Mouse (Mus musculus): ENCODE results near the gene Myh6. TPM values are rescaled to one million over a fixed set of nuclear protein-coding genes. Genes with fewer than 3 reads are reported as not detected.

The Myh6 gene
- total RNA-seq, 2 experiments from 2014 or later = 121 to 213 TPM

DNA sequence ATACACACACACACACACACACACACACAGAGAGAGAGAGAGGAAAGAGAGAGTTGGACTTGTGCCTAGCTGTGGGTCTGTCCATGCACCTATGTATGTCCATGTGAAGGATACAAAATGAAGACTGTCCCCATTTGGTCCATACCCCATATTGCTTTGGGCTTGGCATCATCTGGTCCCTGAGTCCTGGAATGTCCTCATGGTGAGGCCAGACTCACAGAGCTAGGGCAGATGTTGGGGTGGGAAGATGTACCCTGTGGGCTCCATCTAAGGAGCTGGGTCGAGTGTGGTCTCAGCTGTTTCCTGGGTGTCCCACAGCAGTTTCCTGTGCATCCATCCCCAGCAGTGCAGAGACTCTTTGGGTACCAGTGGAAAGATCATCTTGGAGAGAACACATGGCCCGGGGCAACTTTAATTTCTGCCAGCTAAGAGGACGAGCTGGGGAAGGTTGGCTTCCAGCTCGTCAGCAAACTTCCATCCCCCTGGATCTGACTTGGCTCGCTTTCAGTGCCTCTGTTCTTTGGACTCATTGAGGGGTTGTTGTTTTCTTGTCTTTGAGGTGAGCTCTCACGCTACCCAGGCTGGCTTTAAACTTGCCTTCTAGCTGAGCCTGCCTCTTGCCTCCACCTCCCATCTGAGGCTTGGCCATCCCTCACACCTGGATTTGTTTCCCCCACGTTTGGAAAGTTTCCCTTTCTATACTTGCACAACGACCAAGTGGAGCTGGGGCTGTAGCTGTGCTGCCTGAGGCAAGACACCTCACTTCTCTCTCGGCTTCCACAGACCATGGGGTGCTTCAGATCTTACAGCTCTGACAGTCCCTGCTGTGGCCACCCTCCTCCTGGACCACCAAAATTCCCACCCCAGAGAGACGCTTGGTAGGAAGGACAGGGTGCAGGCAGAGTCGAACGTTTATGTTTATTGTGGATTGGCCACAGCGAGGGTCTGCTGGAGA is 25.4 kb downstream of the Myh6 start:
- intact Hi-C loops (cut with DNase I; ENCODE audit: low total_unique reads) = no loop called here
- no peak for DNase-seq

DNA sequence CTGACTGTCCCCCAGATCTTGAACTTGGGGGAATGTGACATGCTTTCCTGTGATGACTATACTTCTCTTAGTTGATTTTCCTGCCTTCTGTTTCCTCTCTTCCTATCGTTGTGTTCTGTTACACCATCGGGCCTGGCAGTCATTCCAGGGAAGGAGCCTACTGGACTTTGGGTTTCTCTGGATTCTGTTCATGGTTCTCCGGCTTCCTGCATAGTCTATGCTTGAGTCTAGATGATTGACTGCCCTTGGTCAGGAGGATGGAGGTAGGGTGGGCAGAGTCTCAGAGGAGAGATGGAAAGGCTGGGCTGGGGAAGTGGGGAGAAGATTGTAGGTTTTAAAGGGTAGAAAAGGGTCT is 26.6 kb downstream of the Myh6 start:
- no peak for DNase-seq
- intact Hi-C loops (cut with DNase I; ENCODE audit: low total_unique reads) = no loop called here

DNA sequence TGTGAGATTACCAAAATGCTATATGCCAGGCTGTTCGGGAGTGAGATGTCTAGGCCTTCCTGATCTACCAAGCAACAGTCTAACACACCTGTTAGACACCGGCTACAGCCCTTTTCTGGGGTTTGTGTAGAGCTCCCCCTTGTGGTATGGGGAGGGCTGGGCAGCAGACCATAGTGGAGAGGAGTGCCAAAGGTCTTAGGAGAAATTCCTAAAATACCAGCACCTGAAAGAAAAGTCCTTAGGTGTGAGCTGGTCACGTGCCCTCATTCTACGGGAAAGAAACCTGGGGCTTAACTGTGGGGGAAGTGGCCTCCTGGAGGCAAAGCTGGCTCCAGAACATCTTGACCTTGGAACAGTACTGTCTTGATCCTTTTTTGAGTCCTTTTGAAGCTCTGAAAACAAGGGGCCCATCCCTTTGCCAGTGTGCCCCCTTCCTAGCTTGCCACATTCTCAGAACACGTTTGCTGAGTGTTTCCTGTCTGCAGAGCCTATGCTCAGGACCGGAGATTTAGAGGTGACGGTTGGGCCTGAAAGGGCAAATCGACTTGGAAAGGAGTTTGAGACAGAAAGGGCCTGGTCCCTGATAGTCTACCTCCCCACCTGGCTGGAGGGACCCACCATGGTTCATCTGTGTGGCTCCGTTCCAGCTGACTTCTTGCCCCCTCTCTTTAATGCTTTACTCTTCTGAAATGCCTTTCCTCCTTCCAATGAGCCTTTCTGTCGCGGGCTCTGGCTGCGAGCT is 27.1 kb downstream of the Myh6 start:
- intact Hi-C loops (cut with DNase I; ENCODE audit: low total_unique reads) = loop anchor here (5.0 to 10.0 kb wide), 2 partner anchors 37 to 95 kb away; no protein-coding TSS in a partner anchor
- DNase-seq = peak; percentile 61

DNA sequence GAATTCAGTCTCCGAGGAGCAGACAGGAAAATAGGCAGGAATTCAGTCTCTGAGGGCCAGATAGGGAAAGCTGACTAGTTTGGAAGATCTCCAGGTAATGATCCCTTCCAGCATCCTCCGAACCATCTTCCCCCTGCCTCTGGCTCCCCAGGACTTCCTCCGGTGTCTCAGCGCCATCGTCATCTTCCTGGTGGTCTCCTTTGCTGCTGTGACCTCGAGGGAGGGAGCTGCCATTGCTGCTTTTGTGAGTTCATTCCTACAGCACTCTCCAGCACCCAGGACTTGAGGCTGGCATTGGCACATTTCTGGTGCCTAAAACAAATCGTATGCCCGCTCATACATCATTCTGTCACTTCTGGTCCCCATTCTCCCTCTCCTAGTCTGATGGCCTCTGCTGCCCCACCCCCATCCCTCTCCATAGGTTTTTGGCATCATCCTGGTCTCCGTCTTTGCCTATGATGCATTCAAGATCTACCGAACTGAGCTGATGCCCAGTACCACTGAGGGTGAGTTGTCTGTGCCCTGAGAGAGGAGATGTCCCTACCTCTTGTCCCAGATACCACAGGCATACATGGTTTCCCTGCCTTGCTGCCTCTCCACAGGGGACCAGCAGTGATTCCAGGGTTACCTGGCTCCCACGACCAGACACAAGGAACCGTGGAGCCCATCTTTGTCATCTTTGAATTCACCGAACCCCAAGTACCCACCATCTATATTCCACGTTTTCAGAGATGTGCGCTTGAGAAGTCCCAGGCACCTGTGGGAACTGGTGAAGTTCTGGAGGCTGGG is 28.1 kb downstream of the Myh6 start:
- no peak for DNase-seq
- intact Hi-C loops (cut with DNase I; ENCODE audit: low total_unique reads) = loop anchor here (5.0 to 10.0 kb wide), 2 partner anchors 36 to 94 kb away; no protein-coding TSS in a partner anchor

DNA sequence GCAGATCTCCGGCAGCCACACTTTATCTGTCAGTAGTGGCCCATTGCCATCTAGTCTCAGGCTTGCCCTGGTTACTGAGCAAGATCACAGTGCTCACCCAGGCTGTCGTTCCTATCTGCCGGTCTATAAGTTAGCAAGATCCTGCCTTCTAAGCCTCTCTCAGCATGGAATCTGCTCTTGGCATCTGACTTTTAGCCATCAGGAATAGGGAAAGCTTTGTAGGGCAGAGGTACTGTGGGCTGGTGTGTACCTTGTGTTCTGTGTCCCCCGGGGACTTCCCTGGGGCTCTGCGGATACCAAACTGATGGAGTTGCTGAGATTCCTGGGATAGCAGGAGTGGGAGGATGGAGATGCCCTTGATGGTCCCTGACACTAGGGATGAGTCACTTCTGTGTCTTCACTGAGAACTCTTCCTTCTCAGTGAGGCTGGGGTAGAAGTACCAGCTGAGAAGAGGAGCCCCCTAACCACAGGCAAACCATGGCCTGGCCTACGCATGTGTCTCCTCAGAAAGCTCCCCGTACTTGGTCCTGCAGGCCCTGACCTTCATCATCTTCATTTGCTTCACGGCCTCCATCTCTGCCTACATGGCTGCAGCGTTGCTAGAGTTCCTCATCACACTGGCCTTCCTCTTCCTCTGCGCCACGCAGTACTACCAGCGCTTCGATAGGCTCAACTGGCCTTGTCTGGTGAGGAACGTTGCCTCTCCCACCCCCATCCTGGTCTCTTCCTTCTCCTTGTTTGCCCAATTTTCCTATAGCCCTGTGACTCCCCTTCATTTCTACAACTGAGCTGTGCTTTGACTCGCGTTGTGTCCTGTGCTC is 29.2 kb downstream of the Myh6 start:
- no peak for DNase-seq
- intact Hi-C loops (cut with DNase I; ENCODE audit: low total_unique reads) = loop anchor here (5.0 to 10.0 kb wide), 2 partner anchors 35 to 93 kb away; no protein-coding TSS in a partner anchor

DNA sequence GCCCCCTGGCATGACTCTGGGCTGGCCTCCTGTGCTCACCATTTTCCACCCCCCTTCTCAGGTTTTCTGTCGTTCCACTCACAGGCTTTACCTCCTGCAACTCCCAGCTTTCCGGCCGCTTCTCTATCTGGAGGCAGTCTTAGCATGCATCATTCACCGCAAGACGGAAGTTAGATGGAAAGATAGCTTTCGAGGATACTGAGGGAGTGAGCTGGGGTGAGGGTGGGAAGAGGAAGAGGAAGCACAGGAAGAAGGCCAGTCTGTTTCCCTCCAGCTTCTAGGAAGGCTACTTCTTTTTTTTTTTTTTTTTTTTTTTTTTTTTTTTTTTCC is 29.9 kb downstream of the Myh6 start:
- intact Hi-C loops (cut with DNase I; ENCODE audit: low total_unique reads) = loop anchor here (5.0 to 10.0 kb wide), 2 partner anchors 34 to 92 kb away; no protein-coding TSS in a partner anchor
- DNase-seq = no peak

DNA sequence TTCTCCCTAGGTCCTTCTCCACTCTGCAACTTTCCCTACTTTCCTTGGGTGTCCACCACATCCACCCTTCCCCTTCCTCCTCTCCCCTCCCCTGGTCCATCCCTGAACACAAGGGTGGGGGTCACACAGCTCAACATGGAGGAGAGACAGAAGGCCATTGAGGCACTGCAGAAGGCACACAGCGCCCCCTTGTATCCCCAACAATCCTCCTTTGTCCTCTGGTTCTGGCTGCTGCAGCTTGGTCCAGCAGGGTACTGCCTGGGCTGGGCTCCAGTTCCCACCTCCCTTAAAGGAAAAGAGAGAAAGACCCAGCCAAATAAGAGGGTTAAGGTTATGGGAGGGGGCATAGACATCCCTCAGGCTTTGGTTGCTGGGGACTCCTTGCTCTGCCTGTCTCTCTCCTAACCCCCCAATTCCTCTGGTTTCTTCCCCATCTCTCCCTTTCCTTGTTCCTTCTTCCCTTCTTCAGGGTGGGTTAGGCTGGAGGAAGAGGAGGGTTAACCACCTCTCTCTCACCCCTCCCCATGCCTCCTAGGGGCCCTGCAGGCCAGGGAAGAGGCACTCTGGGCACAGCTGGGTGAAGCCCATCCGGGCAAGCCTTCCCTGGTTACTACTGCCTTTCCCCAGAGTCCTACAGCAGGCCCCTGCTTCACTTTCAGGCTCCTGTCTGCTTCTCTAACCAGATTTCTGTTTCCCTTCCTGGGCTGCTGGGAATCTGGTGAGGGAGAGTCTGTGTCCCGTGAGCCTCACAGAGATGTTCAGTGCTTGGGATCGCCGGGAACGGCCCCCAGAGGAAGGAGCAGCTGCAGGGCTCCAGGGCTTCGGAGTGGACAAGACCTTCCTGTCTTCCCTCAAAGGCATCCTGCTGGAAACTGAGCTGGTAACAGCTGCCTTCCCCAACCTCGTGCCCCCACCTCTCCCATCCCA is 30.6 kb downstream of the Myh6 start, which contains the start of gene Cmtm5:
Cmtm5 (plus strand) TSS at position 358 of the 927 bp plus-strand sequence.
- DNase-seq = no peak
- intact Hi-C loops (cut with DNase I; ENCODE audit: low total_unique reads) = loop anchor here (5.0 to 10.0 kb wide), 2 partner anchors 34 to 91 kb away; no protein-coding TSS in a partner anchor

DNA sequence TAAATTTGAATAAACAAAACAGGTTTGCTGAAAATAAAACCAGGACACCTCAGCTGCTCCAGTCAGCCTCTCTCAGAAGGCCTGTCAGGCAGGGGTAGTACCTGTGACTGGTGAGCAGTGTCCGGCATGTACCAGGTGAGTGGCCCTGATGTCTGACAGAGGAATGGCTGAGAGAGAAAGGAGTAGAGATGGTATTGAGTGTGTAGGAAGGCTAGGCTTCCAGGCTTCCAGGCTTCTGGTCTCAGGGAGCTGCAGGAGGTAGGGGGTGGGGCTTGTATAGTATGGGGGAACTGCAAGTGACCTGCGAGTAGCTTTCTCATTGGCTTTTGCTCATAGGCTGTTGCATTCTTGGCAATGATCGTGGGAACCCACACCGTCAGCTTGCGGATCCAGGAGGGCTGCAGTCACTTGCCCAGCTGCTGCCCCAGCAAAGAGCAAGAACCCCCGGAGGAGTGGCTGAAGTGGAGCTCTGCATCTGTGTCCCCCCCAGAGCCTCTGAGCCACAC is 34.0 kb downstream of the Myh6 start, which contains the start of gene Il25:
Il25 (plus strand) TSS at position 51 of the 506 bp plus-strand sequence.
- DNase-seq = no peak
- intact Hi-C loops (cut with DNase I; ENCODE audit: low total_unique reads) = loop anchor here (10.0 kb wide), 1 partner anchor 88 kb away; no protein-coding TSS in a partner anchor

DNA sequence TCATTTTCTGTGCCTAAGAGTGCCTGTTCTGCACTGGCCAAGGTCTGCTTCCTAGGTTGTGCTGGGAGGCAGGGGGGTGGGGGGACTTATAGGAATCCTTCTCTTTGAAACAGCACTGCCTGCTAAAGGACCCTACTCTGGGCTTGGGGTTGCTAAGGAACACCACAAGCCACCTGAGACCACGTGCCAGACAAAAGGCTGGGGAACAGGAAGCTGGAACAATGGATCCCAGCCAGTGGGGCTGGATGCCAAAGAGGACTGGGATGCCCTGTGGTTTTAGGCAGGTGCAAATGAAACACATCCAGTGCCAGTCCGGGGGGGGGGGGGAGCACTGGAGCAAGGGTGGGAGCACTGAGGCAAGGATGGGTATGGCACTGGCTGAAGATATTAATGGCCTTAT is 36.3 kb downstream of the Myh6 start:
- DNase-seq = no peak
- intact Hi-C loops (cut with DNase I; ENCODE audit: low total_unique reads) = loop anchor here (10.0 kb wide), 1 partner anchor 86 kb away; no protein-coding TSS in a partner anchor

DNA sequence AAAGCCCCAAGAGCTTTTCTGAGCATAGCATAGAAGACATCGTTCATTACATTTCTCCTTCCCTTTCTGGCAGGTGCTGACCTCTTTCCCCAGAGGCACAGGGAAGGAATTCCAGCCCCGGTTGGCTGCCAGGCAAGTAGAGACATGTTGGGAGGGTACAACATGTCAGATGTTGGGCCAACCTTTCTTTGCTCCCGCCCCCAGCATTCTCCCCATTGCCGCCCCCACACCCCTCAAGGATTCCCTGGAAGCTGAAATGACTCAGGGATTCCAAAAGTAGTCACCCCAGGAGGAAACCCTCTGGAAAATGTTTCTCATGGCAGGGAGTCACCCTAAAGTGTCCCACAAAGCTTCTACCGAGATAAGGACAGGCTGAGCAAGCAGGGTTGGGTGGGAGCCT is 36.9 kb downstream of the Myh6 start:
- intact Hi-C loops (cut with DNase I; ENCODE audit: low total_unique reads) = loop anchor here (10.0 kb wide), 1 partner anchor 85 kb away; no protein-coding TSS in a partner anchor
- DNase-seq = no peak

DNA sequence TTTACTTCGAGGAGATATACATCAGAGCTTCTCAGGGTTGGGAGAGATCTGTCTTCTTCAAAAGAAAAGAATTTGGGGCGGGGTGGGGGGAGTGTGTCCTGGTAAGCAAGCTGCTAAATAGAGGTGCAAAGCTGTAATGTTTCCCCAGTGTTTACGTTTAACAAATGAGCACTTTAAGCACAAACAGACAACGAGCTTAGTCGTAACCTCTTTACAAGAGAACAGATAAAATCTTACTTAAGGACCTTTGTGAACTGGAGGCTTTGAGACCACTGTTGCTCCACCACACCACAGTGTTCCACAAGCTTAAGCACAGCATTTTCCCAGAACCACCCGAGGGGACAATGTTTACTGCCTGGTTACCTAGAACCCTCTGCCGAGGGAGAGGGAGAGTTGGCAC is 39.4 kb downstream of the Myh6 start:
- no peak for DNase-seq

DNA sequence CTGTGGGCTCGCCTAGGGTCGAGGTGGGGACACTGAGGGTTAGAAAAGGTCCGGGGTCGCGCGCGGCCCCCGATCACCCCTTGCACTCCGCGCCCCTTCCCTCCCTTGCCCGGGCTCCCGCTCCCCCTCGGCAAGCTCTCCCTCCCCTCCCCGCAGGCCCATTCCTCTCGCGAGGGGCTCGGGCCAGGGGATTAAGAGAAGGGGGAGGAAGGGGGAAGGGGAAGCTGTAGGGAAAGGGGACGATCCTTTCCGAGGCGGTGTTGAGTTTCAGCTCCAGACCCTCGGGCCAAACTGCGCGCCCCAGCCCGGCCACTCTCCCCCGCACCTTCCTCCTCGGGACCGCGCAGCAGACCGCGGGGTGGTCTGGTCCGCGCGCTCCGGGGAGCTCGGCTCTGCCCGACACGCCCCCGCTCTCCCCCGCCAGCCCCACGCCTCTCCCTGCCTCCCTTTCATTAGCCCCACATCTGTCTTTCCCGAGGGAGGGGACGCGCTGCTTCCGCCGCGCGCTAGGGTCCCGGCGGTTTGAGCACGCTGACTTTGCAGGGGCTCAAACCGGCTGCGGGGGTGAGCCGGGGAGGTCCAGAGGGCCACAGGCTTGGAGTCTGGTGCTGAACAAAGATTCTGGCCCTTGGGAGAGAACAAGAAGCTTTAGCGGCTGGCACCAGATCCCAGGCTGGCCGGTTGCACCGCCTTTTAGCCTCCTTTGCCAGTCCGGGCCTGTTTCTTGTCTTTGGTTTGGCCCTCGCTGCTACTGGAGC is 40.1 kb downstream of the Myh6 start:
- intact Hi-C loops (cut with DNase I; ENCODE audit: low total_unique reads) = no loop called here

More for the DNA sequence above, 39.4 kb downstream of the Myh6 start:
- intact Hi-C loops (cut with DNase I; ENCODE audit: low total_unique reads) = no loop called here

DNA sequence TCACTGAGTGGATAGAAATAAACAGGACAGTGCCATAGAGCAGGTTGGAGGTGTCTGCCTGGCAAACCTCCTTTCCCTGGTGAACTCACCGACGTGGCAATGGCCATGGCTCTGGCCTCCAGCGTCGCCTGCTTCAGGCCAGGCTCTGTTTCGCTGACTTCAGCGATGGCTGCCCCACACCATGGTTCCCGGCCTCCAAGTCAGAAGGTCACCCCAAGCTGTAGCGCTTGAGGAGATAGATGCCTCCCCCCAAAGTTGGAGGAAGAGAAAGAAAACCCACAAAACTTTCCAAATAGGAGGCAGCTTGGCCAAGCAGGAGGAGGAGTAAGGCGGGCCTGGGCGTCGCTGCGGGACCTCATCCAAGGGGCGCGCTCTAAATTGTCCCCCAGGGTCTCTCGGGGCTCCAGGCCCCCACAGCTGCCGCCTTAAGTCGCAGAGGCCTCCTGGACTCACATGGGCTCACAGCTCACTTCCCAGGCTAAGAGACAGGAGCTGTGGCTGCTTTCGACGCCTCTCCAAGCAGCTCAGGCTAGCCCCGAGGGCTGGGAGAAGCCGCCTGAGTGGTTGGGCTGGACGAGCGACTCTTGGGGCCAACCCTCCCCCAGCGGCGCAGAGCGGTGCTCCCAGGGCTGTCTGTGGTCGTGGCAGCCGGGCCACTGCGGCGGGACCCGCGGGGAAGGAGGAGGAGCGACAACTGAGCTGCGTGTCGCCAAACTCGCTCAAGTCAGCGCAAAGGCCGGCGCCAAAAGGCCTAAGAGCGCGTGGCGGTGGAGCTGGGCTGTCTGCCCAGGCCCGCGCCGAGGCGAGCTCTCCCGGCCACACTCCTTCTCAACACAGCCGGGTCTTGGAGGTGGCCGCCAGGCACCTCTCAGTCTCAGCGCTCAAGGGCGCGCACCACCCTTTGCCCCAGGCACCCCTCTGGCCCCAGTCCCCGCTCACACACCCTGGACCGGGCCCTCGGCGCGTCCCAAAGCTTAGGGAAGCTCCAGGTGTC is 41.1 kb downstream of the Myh6 start, which contains the start of gene Efs:
Efs (minus strand) TSS at position 778 of the 994 bp plus-strand sequence.
- intact Hi-C loops (cut with DNase I; ENCODE audit: low total_unique reads) = no loop called here
- DNase-seq = peak; percentile 78

More for the DNA sequence above, 40.1 kb downstream of the Myh6 start:
- peak; percentile 79 for DNase-seq

DNA sequence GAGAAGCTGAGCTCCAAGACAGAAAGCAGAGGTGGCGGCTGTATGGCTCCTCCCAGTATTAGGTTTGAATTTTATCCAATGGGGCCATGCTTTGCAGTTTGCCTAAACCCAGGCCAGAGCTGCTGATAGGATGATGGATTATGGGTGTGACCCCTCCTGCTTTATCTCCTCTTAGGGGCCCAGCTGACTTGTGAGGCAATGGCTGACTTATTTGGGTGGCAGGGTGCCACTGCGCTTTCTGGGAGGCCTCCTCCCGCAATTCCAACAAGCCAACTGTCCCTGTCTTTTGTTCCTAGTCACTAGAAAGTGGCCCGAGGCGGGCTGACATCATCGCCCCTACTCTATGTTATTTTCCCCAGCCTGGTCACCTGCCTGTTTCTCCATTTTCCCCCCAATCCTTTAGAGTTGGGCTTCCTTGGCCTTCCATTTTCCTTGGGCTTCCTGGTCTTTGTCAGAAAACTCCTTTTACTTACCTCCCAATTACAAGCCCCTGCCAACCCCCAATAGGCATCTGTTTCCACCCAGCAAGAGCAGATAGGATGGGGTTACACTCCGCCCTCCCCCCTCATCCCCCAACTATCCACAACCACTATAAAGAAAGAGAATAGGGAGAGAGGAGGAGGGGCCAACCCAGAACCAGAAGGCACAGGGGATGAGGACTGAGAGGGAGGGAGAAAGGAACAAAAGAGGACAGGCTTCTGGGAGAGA is 41.9 kb downstream of the Myh6 start:
- intact Hi-C loops (cut with DNase I; ENCODE audit: low total_unique reads) = no loop called here
- DNase-seq = peak; percentile 72
